Mouse (Mus musculus) frontal cortex, postnatal 10 days (tissue): ENCODE data around the gene Mdfic.

Experiments used
- DNase-seq, 2 experiments: peaks; one replicate each; pipeline ENCODE4 v3.0.0; 2022; ENCODE audit warnings: low spot score in 2 of 2, mixed read lengths in 1 of 2

Mdfic gene

GRCm38 (mm10) chr6:15742591-15743149 is 22.2 kb downstream of the Mdfic start:
- DNase-seq = no peak

- no peak for DNase-seq
Observed at GRCm38 (mm10) chr6:15743291-15743792, 22.9 kb downstream of the Mdfic start.

- DNase-seq = no peak
Observed at GRCm38 (mm10) chr6:15743793-15744192, 23.3 kb downstream of the Mdfic start.

GRCm38 (mm10) chr6:15745313-15745712 is 24.9 kb downstream of the Mdfic start:
- DNase-seq = no peak

- DNase-seq = no peak
Observed at GRCm38 (mm10) chr6:15745891-15746290, 25.4 kb downstream of the Mdfic start.

GRCm38 (mm10) chr6:15747396-15748155 is 27.1 kb downstream of the Mdfic start:
- DNase-seq = no peak

GRCm38 (mm10) chr6:15748236-15748635 is 27.8 kb downstream of the Mdfic start:
- DNase-seq = no peak

GRCm38 (mm10) chr6:15748943-15749342 is 28.5 kb downstream of the Mdfic start:
- no peak for DNase-seq

GRCm38 (mm10) chr6:15750101-15750500 is 29.6 kb downstream of the Mdfic start:
- DNase-seq = no peak

GRCm38 (mm10) chr6:15751375-15751774 is 30.9 kb downstream of the Mdfic start:
- DNase-seq = no peak

- no peak for DNase-seq
Observed at GRCm38 (mm10) chr6:15752160-15752559, 31.7 kb downstream of the Mdfic start.

- no peak for DNase-seq
Observed at GRCm38 (mm10) chr6:15753208-15753607, 32.7 kb downstream of the Mdfic start.

- no peak for DNase-seq
Observed at GRCm38 (mm10) chr6:15758394-15758793, 37.9 kb downstream of the Mdfic start.

- no peak for DNase-seq
Observed at GRCm38 (mm10) chr6:15760750-15761149, 40.3 kb downstream of the Mdfic start.

GRCm38 (mm10) chr6:15764039-15764438 is 43.6 kb downstream of the Mdfic start:
- DNase-seq = no peak

GRCm38 (mm10) chr6:15767460-15767859 is 47.0 kb downstream of the Mdfic start:
- no peak for DNase-seq

- no peak for DNase-seq
Observed at GRCm38 (mm10) chr6:15770128-15770527, 49.7 kb downstream of the Mdfic start.

GRCm38 (mm10) chr6:15777070-15777469 is 56.6 kb downstream of the Mdfic start:
- DNase-seq = no peak

- no peak for DNase-seq
Observed at GRCm38 (mm10) chr6:15780127-15780526, 59.7 kb downstream of the Mdfic start.

- DNase-seq = no peak
Observed at GRCm38 (mm10) chr6:15780688-15781087, 60.2 kb downstream of the Mdfic start.

- DNase-seq = peak; percentile 42 to 45
Observed at GRCm38 (mm10) chr6:15789523-15790500, 69.4 kb downstream of the Mdfic start.
